Mouse (Mus musculus) right cerebral cortex, adult 18-20 months (tissue): Measurements from ENCODE around the gene Asphd2.

Experiments used
- DNase-seq: peaks from one replicate; pipeline ENCODE4 v3.0.0; 2022; ENCODE audit warnings: mixed read lengths

The Asphd2 gene

DNA sequence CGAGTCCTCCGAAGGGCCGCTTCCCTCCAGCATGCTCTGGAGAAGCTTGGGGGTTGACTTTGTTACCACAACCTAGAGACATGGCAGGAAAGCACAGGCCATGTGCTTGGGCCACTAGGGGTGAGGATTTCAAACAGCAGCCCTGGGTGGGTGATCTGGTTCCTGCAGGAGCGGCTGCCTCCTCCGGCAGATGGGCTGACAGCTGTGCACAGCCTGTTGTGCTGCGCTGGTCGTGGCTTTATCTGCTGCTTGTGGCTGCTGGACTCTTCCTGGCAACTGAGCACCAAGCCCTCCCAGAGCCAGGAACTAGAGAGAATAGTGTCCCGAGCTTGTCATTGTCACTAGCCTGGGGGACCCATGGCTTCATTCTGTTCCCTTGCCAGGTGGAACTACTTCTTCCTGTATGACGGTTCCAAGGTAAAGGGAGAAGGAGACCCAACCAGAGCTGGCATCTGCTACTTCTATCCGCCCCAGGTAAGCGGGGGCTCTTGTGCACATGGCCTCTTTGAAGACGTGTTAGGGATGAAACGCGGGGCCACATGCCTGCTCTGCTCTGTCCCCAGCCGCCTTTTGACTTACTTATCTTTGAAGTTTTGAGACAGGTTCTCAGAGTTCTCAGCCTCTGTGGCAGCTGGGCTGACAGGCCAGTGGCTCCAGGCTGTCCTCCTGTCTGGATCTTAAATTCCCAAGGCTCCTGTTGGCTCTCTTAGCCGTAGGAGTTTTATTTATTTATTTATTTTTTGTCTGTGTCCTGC lies 48.3 kb downstream of the Asphd2 start:
- DNase-seq, result no peak

DNA sequence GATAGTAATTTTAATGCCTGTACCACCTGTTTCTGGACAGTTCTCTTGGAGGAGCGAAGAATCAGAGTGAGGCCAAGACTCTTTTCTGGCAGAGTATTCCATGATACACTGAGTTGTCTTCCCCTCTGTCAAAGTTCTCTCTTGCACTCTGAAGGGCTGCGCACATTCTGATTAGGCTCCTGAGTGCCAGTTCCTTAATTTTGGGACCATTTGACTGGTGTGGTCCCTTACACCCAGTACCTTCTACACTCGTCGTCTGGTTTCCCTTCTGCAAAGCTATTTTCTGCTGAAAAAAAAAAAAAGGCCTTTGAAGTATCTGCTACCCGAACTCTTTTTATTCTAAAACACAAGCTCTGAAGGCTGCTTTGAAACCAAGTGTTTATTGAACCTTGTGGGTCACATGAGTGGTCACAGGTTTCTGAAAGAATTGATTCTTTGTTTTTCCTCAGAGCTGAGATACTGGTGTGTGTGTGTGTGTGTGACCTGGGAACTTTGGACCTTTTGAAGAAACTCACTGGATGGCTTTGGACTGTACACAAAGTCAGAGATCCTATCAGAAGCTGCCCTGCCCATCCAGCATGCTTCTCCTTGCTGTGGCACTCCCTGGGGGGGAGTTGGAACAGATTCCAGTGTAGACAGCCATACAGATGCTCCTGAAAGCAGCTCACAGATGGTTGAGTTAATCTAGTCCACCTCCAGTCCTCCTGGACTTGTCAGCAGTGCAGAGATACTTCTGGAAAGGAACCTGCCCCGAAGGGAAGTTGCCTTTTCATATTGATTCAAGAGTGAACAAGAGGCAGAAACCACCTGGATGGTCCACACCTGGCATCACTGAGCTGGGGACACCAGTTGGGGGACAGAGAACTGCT lies 50.3 kb downstream of the Asphd2 start:
- DNase-seq, result peak; percentile 79

DNA sequence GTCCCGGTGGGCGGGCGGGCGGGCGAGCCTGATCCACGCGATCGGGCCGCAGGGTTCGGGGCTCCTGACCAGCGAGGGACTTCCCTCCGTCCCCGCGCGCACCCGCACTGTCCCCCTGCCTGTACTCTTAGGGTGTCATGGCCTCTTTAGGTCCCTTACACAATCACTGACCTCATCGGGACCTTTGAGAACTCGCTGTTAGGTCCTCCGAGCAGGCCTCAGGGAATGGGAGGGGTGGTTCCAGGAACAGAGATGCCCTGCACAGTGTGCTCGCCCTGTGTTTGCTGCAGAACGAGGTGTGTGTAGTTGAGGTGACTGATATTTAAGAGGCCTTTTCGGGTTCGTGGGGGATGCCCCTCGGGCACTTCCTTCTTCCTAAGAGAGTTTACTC lies 51.5 kb downstream of the Asphd2 start:
- no peak for DNase-seq

DNA sequence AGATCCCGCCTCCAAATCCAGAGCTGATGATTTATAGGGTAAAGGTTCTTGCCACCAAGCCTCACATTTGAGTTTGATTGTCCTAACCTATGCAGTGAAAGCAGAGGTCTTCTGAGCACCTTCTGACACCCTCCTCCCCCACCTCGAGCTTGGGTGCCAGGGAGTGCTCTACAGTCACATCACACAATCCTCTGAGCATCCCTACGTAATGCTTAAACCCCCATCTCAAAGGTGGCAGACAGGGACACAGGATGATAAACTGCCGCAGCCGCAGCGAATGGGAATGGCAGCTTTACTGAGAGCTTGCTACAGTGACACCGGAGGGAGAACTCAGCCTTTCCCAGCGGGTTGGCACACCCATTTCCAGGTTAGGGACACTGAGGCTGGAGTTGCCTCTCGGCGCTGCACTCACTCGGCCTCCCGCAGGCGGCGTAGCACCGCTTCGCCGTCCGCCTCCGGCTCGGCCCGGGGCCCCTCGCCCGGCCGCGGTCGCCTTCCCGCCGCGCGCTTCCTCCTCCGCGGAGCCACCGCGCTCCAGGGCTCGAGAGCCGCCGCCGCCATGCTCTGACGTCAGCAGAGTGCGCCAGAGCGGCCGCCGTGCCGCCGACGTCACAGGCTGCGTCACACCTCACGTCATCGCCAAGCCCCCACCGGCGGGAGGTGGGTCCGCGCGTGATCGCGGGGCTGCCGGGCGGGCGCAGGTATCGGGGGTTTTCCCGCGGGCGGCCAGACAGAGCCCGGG lies 52.0 kb downstream of the Asphd2 start, which contains the start of the genes Srrd and Hps4:
Gene Srrd (minus strand): TSS at position 578 of the 742 bp plus-strand sequence.
Gene Hps4 (plus strand): TSS at position 621 of the 742 bp plus-strand sequence.
- peak; percentile 92 for DNase-seq

DNA sequence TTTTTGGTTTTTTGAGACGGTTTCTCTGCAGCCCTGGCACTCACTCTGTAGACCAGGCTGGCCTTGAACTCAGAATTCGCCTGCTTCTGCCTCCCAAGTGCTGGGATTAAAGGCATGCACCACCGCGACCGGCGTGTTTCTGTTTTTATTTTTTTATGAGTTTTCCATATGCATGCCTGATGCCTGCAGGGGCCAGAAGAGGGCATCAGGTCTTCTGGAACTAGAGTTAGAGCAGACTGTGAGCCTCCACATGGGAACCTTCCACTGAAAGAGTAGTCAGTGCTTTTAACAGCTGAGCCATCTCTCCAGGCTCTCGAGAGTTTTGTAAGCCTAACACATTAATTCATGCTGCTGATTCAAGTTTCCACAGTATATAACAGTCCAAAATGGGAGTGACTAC lies 55.5 kb downstream of the Asphd2 start:
- DNase-seq, result no peak

DNA sequence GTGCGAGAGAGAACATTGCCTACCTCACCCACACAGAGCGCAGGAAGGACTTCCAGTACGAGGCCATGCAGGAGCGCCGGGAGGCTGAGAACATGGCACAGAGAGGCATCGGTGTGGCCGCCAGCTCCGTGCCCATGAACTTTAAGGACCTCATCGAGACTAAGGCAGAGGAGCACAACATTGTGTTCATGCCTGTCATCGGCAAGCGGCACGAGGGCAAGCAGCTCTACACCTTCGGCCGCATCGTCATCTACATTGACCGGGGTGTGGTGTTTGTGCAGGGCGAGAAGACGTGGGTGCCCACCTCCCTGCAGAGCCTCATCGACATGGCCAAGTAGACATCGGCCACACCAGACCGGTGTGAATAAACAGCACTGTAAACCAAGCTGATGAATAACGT lies 57.7 kb downstream of the Asphd2 start:
- no peak for DNase-seq

DNA sequence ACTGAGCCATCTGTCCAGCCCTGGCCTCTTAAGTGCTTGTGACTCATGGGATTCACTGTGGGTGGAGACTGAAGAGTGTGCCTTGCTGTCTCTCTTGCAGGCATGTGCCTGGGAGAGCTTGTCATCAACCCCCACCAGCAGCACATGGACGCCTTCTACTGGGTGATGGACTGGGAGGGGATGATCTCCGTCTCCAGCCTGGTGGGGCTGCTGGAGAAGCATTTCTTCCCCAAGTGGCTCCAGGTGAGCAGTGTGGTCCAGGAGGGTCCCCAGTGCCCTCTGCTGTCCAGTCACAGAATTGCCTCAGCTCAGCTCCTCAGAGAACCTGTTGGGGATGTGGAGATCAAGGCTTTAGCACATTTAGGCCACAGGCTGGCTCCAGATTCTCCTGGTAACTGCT lies 59.2 kb downstream of the Asphd2 start:
- DNase-seq, result peak; percentile 48
